Mouse (Mus musculus): ENCODE data around the gene Rgs9bp. TPM values are rescaled to one million over a fixed set of nuclear protein-coding genes. Genes with fewer than 3 reads are reported as not detected.
"Not testable (repeated sequence)": the region's sequence is repeated elsewhere in the genome, so short reads cannot be mapped to it uniquely, and the experiment has no call there.

Gene Rgs9bp
- total RNA-seq, 2 experiments from 2014 or later, result 0.03 to 0.06 TPM

GRCm38 (mm10) chr7:35584068-35584785, 1.2 kb downstream of the Rgs9bp start:
- intact Hi-C loops (cut with DNase I), result loop anchor here (10.0 kb wide), 1 partner anchor 189 kb away; the partner anchor contains the start of genes Cep89 and Faap24
- peak in 1 of 2 experiments; percentile 5 for DNase-seq

DNA sequence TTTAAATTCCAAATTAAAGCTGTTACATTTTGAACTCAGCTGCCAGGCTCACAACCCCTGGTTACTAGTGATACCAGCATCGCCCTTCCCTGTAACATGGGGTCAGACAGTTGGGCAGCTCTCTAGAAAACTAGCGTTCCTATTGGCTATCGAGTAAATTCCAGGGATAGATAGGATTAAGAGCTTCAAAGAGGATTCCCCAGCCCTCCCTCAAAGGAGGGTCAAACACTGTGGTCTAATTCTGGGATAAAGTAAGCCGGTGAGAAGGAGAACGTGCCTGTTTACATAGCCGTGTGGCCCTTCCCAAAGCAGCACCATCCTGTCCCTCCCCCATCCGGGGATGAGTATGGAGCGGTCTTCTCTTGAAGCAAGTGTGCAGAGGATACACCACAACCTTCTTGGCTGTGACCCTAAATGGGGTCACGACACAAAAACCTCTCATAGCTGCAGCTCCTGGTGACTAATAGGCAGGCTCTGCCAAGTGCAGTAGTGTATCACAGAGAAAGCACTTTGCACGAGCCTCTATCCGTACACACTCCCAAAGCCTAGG, 1.8 kb downstream of the Rgs9bp start:
- intact Hi-C loops (cut with DNase I), result loop anchor here (10.0 kb wide), 1 partner anchor 189 kb away; the partner anchor contains the start of genes Cep89 and Faap24
- DNase-seq, result no peak

GRCm38 (mm10) chr7:35582719-35583118, 2.7 kb downstream of the Rgs9bp start:
- no peak for DNase-seq
- intact Hi-C loops (cut with DNase I), result loop anchor here (10.0 kb wide), 1 partner anchor 188 kb away; the partner anchor contains the start of genes Cep89 and Faap24

GRCm38 (mm10) chr7:35579849-35580248, 5.5 kb downstream of the Rgs9bp start:
- DNase-seq, result peak; percentile 13 to 55
- intact Hi-C loops (cut with DNase I), result loop anchor here (10.0 kb wide), 1 partner anchor 185 kb away; the partner anchor contains the start of genes Cep89 and Faap24

DNA sequence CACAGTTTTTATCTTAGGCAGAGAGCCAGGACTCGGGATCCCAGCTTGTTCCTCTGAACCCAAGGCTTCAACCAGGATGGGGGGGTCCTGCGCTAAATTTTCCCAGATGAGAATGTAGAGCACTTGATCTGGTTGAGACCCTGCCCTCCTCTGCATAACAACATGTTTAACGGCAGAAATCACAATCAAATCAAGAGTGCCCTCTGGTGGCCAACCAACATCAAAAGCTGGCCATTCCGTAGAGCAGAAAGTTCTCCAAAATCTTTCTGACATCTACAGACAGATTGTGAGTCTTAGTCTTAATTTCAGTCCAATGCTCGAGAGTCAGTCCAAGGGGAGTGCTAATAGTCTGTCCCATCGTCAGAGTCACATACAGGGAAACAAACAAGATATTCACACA, 14.5 kb downstream of the Rgs9bp start:
- intact Hi-C loops (cut with DNase I), result loop anchor here (2.0 kb wide), 1 partner anchor 24 kb away; no protein-coding TSS in a partner anchor
- DNase-seq, result not testable (repeated sequence)

DNA sequence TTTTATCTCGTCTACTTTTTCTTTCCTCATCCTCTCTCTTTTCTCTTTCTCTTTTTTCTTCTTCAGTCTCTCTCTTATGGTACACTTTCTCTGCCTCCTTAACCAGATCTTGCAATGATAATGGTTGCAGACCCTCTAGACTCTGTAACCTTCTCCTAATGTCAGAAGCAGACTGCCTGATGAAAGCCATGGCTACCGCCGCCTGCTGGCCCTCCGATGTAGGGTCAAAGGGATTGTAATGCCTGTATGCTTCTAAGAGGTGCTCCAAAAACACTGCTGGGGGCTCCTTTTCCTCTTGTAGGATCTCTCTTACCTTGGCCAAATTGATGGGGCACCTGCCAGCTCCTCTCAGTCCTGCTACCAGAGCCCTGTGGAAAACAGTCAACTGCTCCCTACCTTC, 15.7 kb downstream of the Rgs9bp start:
- DNase-seq, result not testable (repeated sequence)
- intact Hi-C loops (cut with DNase I), result loop anchor here (2.0 kb wide), 1 partner anchor 23 kb away; no protein-coding TSS in a partner anchor

- intact Hi-C loops (cut with DNase I); DNase-seq: not testable (repeated sequence)
Measured at GRCm38 (mm10) chr7:35565965-35566364, 19.4 kb downstream of the Rgs9bp start.

GRCm38 (mm10) chr7:35564872-35565271, 20.5 kb downstream of the Rgs9bp start:
- intact Hi-C loops (cut with DNase I); DNase-seq: not testable (repeated sequence)

DNA sequence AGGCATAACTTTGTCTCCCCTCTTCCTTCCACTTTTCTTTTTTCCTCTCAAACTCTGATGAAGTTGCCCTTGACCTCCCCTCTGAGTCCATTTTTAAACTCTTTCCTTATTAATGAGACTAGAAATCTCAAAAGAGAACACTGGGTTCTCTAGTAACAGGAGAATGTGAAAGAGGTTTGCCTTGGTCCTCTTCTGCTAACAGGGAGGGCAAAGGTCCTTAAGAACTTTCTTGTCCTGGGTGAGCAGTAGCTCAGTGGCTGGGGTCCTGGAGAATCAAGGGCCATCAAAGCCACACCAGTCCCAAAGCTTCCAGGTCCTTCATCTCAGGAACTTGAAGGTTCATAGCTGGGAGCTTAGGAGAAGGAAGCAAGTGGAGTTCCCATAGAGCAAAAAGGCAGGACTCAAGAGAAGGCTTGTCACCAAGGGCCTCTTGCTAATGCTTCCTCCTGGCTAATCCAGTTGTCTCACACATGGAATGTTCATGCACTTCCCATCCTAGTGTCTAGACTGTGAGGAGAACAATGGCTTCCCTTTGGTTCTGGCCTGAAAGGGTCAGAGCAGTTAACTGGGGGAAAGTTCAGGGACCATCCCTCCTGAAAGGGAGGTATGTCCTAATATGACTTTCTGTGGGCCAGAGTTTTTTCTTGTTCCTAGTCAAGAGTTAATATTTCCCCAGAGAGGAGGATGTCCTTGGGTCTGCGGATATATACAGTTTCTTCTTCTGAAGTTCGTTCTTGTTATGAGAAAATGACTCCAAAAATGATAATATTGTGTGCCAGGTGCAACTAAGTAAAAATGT, 21.1 kb downstream of the Rgs9bp start:
- intact Hi-C loops (cut with DNase I), result no loop called here
- DNase-seq, result no peak

DNA sequence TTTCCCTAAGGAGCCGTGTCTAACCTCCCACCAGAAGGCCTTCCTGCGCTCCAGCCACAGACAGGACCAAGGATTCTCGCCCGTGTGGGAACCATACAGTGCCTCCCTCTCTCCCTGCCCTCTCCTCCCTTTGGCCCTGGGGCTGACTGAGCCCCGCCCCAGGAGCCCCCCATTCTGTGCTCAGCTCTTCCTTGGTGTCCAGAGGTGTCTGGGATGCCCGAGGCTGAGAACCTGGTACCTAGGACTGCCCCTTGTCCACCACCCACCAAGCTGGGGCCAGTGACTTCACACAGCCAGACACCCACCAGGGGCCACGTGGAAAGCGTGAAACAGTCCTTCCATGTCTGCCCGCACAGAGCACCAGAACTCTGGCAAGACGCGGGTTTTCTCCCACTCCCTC, 22.3 kb downstream of the Rgs9bp start:
- DNase-seq, result no peak
- intact Hi-C loops (cut with DNase I), result no loop called here

GRCm38 (mm10) chr7:35559838-35560237, 25.5 kb downstream of the Rgs9bp start:
- DNase-seq, result no peak
- intact Hi-C loops (cut with DNase I), result loop anchor here (5.0 to 10.0 kb wide), 2 partner anchors 195 to 243 kb away; partner anchors contain the start of genes Dpy19l3 and Gpatch1

DNA sequence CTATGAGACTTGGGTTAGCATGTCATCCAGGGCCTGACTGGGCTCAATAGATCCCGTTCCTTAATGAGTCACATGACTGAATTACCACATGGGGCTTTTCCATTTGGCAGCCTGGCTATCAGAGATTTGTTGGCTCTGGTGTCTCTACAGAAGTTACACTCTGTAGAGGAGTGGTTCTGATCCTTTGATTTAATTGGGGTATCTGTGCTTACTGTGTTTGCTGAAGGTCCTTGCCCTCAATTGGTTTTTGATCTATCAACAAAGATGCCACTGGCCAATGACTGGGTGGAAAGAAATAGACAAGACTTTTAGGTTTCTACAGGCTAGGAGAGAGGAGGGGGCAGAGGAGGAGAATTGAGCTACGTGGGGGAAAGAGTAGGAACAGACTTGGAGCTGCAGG, 26.7 kb downstream of the Rgs9bp start:
- DNase-seq, result no peak
- intact Hi-C loops (cut with DNase I), result loop anchor here (5.0 to 10.0 kb wide), 2 partner anchors 196 to 241 kb away; partner anchors contain the start of genes Dpy19l3 and Gpatch1

DNA sequence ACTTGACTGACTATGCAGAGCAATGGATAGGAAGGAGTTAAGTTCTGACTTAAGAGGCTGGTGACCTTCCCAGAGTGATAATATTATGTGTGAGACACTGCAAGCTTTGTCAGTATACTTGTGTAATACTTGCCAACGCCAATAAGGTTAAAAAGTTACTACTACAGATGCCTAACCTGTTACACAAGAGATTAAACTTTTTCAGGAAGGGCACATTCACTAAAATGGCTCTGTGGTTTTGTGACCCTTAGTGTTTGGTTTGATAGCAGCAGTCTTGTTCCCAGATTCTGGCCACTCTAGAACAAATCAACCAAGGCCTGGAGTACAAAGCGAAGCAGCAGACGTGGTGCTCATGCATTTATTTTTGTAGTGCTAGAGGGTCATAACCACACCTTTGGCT, 27.8 kb downstream of the Rgs9bp start:
- DNase-seq, result no peak
- intact Hi-C loops (cut with DNase I), result loop anchor here (5.0 to 10.0 kb wide), 2 partner anchors 197 to 240 kb away; partner anchors contain the start of genes Dpy19l3 and Gpatch1

DNA sequence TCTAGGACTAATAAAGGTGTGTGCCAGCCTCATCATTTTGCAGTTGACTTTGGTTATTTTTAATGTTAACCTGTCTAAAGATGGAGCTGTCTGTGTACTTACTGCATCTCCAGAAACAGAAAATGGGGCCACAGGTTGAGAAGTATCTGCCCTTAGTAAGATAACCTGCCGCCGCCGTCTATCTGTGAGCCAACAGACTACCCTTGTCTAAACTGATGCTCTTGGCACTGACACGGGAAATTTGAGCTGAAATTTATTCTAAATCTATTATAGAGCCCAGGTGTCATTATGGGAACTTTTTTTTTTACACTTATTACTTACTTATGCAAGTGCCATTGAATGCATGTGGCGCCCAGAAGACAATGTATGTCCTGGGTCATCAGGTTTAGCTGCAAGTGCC, 28.5 kb downstream of the Rgs9bp start:
- intact Hi-C loops (cut with DNase I), result loop anchor here (5.0 to 10.0 kb wide), 2 partner anchors 198 to 240 kb away; partner anchors contain the start of genes Dpy19l3 and Gpatch1
- no peak for DNase-seq

- DNase-seq, result no peak
- intact Hi-C loops (cut with DNase I), result loop anchor here (5.0 to 10.0 kb wide), 2 partner anchors 199 to 239 kb away; partner anchors contain the start of genes Dpy19l3 and Gpatch1
Measured at GRCm38 (mm10) chr7:35556205-35556603, 29.2 kb downstream of the Rgs9bp start, which contains the start of gene Nudt19. Gene Nudt19, minus strand, starts transcription at chr7:35556304.

- intact Hi-C loops (cut with DNase I), result loop anchor here (2.0 to 10.0 kb wide), 3 partner anchors 31 to 238 kb away; partner anchors contain the start of genes Ankrd27, Dpy19l3 and Gpatch1
- peak; percentile 86 to 92 for DNase-seq
Measured at GRCm38 (mm10) chr7:35555224-35556204, 29.9 kb downstream of the Rgs9bp start.

DNA sequence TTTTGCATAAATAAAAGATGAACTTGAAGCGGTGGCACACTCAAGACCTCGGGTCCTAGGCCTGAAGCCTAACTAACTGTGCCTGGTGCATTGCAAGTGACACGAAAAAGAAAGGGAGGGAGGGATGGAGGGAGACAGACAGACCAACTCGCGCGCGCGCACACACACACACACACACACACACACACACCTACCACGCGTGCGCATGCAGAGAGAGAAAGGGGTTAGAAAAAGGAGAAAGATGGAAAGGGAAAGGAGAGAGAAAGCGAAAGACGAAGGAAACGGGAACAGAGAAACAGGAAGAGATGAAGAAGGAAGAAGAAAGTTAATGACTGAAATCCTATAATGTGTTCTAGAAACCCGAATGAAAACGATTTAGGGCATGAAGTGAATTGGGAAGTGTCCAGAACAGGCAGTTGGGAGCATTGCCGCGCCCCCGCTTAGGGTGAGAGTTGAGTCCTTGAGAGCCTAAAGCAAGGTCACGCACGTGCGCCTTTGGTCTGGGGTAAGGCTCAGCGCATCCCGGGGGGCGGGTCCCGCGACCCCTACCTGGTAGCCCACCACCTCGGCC, 30.7 kb downstream of the Rgs9bp start:
- peak in 1 of 2 experiments; percentile 6 for DNase-seq
- intact Hi-C loops (cut with DNase I), result loop anchor here (2.0 to 10.0 kb wide), 3 partner anchors 32 to 237 kb away; partner anchors contain the start of genes Ankrd27, Dpy19l3 and Gpatch1

Measured in heart, postnatal 36 days (tissue).